Mouse (Mus musculus): ENCODE measurements at regions not wholly inside any gene's neighbourhood (a gene's known extent, or its start where the extent isn't known, plus 50 kb on each side); places are given as distances from the start of the nearest gene placed in this dataset.

DNA sequence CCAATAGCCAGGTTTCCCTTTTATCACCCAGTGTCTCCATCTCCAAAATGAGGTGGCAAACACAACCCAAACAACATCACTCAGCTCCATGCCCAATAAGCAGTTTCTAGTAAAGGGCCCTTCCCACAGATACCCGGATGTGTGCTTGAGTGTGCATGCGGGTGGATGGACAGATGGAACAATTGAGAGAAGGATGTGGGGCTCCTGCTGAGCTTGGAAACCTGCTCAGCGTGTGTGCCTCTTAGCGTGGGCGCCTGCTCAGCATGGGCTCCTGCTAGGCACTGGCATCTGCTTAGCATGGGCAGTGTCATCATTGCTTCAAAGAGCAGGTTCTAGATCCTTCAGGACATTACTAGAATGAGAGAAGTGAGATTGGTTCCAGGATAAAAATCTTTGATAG lies 75.4 kb downstream of the 1810010D01Rik start:
- no peak for TF ChIP-seq CTCF (IDR thresholded peaks at IDR 0.05; ENCODE audit: low read depth)
- no peak for TF ChIP-seq EP300 (IDR thresholded peaks at IDR 0.05; ENCODE audit: low read depth)

Data from liver, embryonic 14.5 days (tissue).